Mouse (Mus musculus): Measurements from ENCODE around the gene Hist1h2be.
A peak's percentile ranks its signal among the peaks of the same experiment; 100 is the strongest.

Hist1h2be gene

DNA sequence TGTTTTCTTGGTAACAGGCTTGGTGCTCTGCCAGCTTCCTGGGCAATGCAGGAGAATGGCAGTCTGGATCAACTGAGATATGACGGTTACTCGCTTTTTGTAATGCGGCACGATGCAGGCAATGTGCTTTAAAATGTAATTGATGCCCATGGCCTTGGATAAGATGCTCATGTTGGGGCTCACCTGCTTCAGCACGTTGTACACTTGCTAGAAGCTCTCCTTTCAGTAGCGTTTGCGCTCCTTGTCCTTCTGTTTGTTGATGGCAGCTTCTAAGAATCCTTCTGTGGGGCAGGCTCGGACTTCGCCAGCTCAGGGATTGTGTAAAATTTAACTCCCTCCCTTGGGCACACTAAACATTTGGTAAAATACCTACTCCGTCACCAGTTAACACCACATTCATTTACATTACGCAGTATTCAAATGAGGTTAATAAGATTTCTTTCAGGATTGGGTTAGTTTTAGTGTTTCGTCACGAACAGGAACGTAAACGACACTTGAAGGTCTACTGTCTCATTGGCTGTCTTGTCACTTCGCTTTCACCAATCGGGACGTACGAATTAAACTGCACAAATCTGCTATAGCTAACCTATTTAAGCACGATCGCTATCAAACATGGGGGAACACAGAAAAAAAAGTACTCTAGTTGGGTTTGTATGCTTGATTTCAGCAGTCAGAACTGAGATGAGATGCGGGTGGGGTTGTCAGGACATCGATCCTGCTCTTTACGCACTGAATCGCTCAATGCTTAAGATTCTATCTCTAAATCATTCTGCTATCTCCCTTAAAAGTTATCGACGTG, at the start of gene Hist1h2be:
TSS of gene Hist1h2be (minus strand) at position 392 of the 799 bp plus-strand sequence.
- peak; percentile 47 for DNase-seq (ENCODE audit: low spot score)

DNA sequence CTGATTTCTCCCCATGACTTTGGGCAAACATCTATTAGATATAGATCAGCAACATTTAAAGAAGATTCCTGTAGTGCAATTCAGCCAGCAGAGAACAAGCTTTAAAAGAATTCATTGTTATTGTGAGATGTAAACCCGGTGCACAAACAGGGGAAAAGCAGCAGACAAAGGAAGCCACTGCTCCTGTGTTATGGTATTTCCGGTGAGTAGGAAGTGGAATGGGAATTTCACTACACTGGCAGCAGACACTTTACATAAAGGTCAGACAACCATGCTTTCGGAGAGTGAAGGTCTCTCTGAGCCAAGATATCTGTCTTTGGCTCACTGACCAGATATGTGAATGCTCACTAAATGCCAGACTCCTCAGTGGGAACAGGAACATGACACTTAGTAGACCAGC, 41.6 kb upstream of the Hist1h2be start:
- DNase-seq (ENCODE audit: low spot score) = no peak

- no peak for DNase-seq (ENCODE audit: low spot score)
These were observed 38.9 kb upstream of the Hist1h2be start for GRCm38 (mm10) chr13:23659636-23660366.

- DNase-seq (ENCODE audit: low spot score) = no peak
These were observed 9.7 kb upstream of the Hist1h2be start for GRCm38 (mm10) chr13:23630653-23631052.

- DNase-seq (ENCODE audit: low spot score) = no peak
These were observed 2.0 kb upstream of the Hist1h2be start for GRCm38 (mm10) chr13:23622861-23623450.

GRCm38 (mm10) chr13:23622175-23622671, 1.3 kb upstream of the Hist1h2be start, which contains the start of gene Hist1h1e:
TSS of gene Hist1h1e (minus strand) at chr13:23622558.
- peak; percentile 87 for DNase-seq (ENCODE audit: low spot score)

DNA sequence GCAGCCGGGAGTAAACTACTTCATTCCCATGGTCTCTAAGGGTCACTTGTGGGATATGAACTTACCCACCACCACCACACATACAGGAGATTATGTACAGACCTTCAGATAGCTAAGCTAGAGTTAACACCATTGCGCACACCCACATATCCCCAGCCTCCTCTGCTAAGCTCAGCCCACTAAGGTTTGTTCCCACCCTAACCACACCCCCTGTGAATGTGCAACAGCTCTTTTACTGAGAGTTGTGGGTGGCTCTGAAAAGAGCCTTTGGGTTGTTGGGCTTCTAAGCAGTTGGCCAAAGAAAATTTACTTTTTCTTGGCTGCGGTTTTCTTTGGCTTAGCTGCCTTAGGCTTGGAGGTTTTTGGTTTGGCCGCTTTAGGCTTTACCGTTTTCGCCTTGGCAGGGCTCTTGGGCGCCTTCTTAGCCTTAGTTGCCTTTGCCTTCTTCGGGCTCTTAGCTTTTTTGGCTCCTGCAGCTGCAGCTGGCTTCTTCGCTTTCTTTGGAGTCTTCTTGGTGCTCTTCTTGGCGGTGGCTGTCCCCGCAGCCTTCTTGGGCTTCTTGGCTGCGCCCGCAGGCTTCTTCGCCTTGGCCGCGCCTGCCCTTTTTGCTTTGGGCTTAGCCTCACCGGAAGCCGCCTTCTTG, 729 bp upstream of the Hist1h2be start:
- DNase-seq (ENCODE audit: low spot score) = peak; percentile 78

- DNase-seq (ENCODE audit: low spot score) = no peak
These were observed 730 bp downstream of the Hist1h2be start for GRCm38 (mm10) chr13:23620056-23620732.

DNA sequence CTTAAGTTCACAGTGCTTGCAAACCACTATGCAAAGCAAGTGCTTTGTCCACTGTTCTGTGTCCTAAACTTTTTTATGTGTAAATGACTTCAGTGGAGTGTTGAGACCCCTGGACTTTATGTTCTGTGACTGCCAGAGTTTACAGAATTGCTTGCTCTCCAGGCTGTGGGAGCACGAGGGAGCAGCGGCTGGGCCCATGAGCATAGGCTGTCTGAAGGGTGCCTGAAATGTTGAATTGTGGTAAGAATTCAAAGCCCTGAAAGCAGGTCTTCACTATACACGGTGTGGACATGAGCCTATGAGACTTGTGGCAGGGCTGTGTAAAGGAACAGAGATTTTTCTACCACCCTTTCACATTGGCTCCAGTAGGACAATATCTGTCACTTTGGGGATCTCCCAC, 9.3 kb downstream of the Hist1h2be start:
- no peak for DNase-seq (ENCODE audit: low spot score)

DNA sequence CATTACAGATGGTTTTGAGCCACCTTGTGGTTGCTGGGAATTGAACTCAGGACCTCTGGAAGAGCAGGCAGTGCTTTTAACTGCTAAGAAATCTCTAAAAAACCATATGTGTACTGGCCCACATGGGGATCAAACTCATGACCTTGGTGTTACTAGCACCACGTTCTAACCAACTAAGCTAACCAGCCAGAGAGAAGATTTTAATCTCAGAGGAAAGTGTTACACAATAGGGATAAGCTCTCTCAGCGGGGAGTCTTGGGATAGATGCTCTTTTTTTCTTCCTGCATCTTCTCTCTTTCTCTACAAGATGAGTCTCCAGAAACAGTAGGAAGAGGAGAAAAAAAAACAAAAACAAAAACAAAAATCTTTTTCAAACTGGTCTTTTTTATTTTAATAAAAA, 10.5 kb downstream of the Hist1h2be start:
- no peak for DNase-seq (ENCODE audit: low spot score)

DNA sequence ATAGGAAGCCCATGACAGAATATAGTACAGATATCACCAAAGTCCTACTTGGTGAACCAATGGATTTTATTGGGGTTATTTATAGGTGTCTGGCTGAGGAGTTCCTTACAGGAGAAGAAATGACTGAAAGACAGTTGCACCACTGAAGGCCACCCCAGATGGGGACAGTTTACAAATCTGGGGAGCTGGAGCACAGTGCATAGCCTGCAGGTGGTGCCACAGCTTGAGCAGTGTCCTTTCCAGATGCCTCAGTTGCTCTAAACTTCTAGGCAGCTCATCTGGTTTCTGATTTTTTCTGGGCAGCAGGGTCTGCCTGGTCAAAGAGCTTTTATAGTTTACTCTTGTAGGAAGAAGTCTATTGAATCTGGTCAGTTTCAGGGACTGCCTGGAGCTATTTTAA, 11.1 kb downstream of the Hist1h2be start:
- no peak for DNase-seq (ENCODE audit: low spot score)

- DNase-seq (ENCODE audit: low spot score) = no peak
These were observed 11.7 kb downstream of the Hist1h2be start for GRCm38 (mm10) chr13:23609209-23609608.

- no peak for DNase-seq (ENCODE audit: low spot score)
These were observed 15.9 kb downstream of the Hist1h2be start for GRCm38 (mm10) chr13:23605052-23605451.

GRCm38 (mm10) chr13:23604452-23604851, 16.5 kb downstream of the Hist1h2be start:
- DNase-seq (ENCODE audit: low spot score) = no peak

DNA sequence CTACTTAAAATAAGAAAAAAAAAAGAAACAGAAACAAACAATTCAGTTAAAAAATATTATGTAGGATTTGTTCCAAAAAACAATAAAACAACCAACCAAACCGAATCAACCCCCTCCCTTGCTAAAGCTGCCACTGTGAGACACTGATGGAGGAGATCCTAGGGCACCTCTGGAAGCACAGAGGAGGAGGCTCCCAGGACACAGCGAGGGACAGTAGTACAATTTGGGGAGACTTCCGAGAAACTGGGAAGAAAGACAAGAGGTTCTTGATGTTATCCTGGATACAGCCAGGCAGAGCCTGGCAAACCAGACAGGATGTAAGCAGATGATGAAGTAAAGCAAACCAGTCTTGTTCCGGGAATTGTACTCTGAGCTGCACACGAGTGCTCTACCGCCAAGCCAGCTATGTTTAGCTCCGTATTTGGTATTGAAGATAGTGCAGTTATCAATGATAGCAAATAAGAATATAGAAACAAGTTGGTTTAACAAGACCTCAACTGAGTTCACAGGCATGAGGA, 17.7 kb downstream of the Hist1h2be start:
- DNase-seq (ENCODE audit: low spot score) = no peak

DNA sequence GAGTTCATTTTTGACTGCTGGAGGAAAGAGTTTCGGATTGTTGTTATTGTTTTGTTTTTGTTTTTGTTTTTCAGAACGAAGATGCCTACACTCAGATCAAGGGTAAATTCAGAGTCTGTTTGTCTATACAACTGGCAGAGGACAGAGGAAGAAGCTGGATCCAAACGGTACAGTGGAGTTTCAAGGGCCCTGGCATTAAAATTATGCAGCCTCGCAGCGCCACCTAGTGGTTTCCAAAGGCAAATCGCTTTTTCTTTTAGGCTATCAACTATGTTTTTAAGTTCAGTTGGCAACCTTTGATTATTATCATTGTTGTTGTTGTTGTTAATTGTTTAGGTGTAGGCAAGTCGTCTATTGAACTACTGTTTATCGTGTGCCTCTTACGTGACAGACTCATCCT, 23.0 kb downstream of the Hist1h2be start:
- peak; percentile 53 for DNase-seq (ENCODE audit: low spot score)

- DNase-seq (ENCODE audit: low spot score) = no peak
These were observed 25.1 kb downstream of the Hist1h2be start for GRCm38 (mm10) chr13:23595622-23596372.

DNA sequence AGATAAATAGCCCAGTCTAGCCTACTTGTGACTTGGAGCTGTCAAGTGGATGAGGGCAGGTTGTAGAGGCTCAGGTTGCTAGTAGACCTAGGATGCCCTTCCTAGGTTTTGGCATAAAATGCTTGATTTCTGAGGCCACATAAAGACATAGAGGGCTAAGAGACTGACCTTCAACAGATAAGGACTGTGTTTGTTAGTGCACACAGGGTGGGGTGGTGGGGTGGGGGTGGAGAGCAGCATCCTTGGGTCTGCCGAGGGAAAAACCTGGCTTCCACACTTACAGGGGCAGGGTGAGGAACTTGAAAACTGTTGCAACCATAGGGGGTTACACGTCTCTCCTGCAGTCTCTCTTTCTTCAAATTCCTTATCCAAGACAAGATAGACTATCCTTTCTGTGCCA, 25.7 kb downstream of the Hist1h2be start:
- DNase-seq (ENCODE audit: low spot score) = no peak

- no peak for DNase-seq (ENCODE audit: low spot score)
These were observed 27.7 kb downstream of the Hist1h2be start for GRCm38 (mm10) chr13:23593051-23593770.

- DNase-seq (ENCODE audit: low spot score) = no peak
These were observed 28.3 kb downstream of the Hist1h2be start for GRCm38 (mm10) chr13:23592614-23593013.
